Mouse (Mus musculus) heart, postnatal 14 days (tissue): ENCODE results near the gene Ctnnal1. TPM values are rescaled to one million over a fixed set of nuclear protein-coding genes. Genes with fewer than 3 reads are reported as not detected.
"Not testable (repeated sequence)": the region's sequence is repeated elsewhere in the genome, so short reads cannot be mapped to it uniquely, and the experiment has no call there.

Experiments used
- DNase-seq, 2 experiments: peaks; one replicate each; pipeline ENCODE4 v3.0.0; 2021 to 2022
- intact Hi-C: fragments of 180-260 bp; cut with DNase I; formaldehyde crosslinking; loops from one replicate; pipeline ENCODE4 v1.15.1; 2025
- long read RNA-seq, 2 experiments: library from polyadenylated mRNA; stranded (forward); transcript quantifications; one replicate each; pipeline ENCODE4 v2.0.0; 2021
- total RNA-seq, 2 experiments: library from RNA; stranded (reverse); gene quantifications; 2 replicates each; pipeline ENCODE4 v1.2.3; 2021

Ctnnal1 gene
- total RNA-seq, result 10 to 100 TPM; 27.7 to 29.3 TPM
- long read RNA-seq, experiment 1, transcript Ctnnal1-201 (19 exons, 3,664 nt), result major isoform, 42 of 54 reads
- long read RNA-seq, experiment 1, partial matches to known transcripts, result 3 of 54 reads
- long read RNA-seq, experiment 1, other reads (novel, unspliced or antisense), result 9 of 54 reads
- long read RNA-seq, experiment 2, transcript Ctnnal1-201 (19 exons, 3,664 nt), result major isoform, 34 of 42 reads
- long read RNA-seq, experiment 2, partial matches to known transcripts, result 2 of 42 reads
- long read RNA-seq, experiment 2, other reads (novel, unspliced or antisense), result 6 of 42 reads

GRCm38 (mm10) chr4:56865003-56865511, at the start of gene Ctnnal1:
Ctnnal1 (minus strand) TSS chr4:56865188.
- intact Hi-C loops, result no loop called here
- DNase-seq, result peak; percentile 85 to 87

GRCm38 (mm10) chr4:56914761-56915160, 49.8 kb upstream of the Ctnnal1 start:
- intact Hi-C loops, result no loop called here
- no peak for DNase-seq

GRCm38 (mm10) chr4:56914338-56914737, 49.4 kb upstream of the Ctnnal1 start:
- DNase-seq, result no peak
- intact Hi-C loops, result no loop called here

- no peak for DNase-seq
- intact Hi-C loops, result no loop called here
Observed at GRCm38 (mm10) chr4:56912382-56913001, 47.5 kb upstream of the Ctnnal1 start.

- no peak for DNase-seq
- intact Hi-C loops, result no loop called here
Observed at GRCm38 (mm10) chr4:56909568-56909967, 44.6 kb upstream of the Ctnnal1 start.

GRCm38 (mm10) chr4:56907671-56908070, 42.7 kb upstream of the Ctnnal1 start:
- intact Hi-C loops, result no loop called here
- DNase-seq, result no peak

GRCm38 (mm10) chr4:56906926-56907325, 41.9 kb upstream of the Ctnnal1 start:
- DNase-seq, result no peak
- intact Hi-C loops, result no loop called here

GRCm38 (mm10) chr4:56905507-56905906, 40.5 kb upstream of the Ctnnal1 start:
- intact Hi-C loops, result no loop called here
- no peak for DNase-seq

GRCm38 (mm10) chr4:56901671-56902070, 36.7 kb upstream of the Ctnnal1 start:
- intact Hi-C loops, result no loop called here
- no peak for DNase-seq

GRCm38 (mm10) chr4:56899216-56899615, 34.2 kb upstream of the Ctnnal1 start:
- no peak for DNase-seq
- intact Hi-C loops, result loop anchor here (5.0 kb wide), 1 partner anchor 47 kb away; no protein-coding TSS in a partner anchor

- intact Hi-C loops, result loop anchor here (5.0 kb wide), 1 partner anchor 45 kb away; no protein-coding TSS in a partner anchor
- no peak for DNase-seq
Observed at GRCm38 (mm10) chr4:56897511-56897910, 32.5 kb upstream of the Ctnnal1 start.

GRCm38 (mm10) chr4:56894196-56894595, 29.2 kb upstream of the Ctnnal1 start:
- intact Hi-C loops, result no loop called here
- no peak for DNase-seq

GRCm38 (mm10) chr4:56892501-56893115, 27.6 kb upstream of the Ctnnal1 start:
- no peak for DNase-seq

GRCm38 (mm10) chr4:56888483-56888882, 23.5 kb upstream of the Ctnnal1 start:
- peak in 1 of 2 experiments; percentile 46 for DNase-seq
- intact Hi-C loops, result no loop called here

More at GRCm38 (mm10) chr4:56892501-56893115, 27.6 kb upstream of the Ctnnal1 start:
- intact Hi-C loops, result no loop called here

GRCm38 (mm10) chr4:56886286-56886979, 21.4 kb upstream of the Ctnnal1 start:
- DNase-seq, result peak in 1 of 2 experiments; percentile 10
- intact Hi-C loops, result no loop called here

GRCm38 (mm10) chr4:56880036-56880703, 15.2 kb upstream of the Ctnnal1 start:
- peak; percentile 10 to 22 for DNase-seq
- intact Hi-C loops, result no loop called here

- DNase-seq, result peak in 1 of 2 experiments; percentile 25
- intact Hi-C loops, result no loop called here
Observed at GRCm38 (mm10) chr4:56878971-56879370, 14.0 kb upstream of the Ctnnal1 start.

- intact Hi-C loops, DNase-seq: not testable (repeated sequence)
Observed at GRCm38 (mm10) chr4:56870541-56870940, 5.6 kb upstream of the Ctnnal1 start.

GRCm38 (mm10) chr4:56867761-56868160, 2.8 kb upstream of the Ctnnal1 start:
- intact Hi-C loops, result no loop called here
- no peak for DNase-seq

- peak in 1 of 2 experiments; percentile 38 for DNase-seq
- intact Hi-C loops, result no loop called here
Observed at GRCm38 (mm10) chr4:56865971-56866370, 983 bp upstream of the Ctnnal1 start.
